Mouse (Mus musculus) heart, embryonic 12.5 days (tissue): ENCODE measurements around the gene Sycn. TPM values are rescaled to one million over a fixed set of nuclear protein-coding genes. Genes with fewer than 3 reads are reported as not detected.
A peak's percentile ranks its signal among the peaks of the same experiment; 100 is the strongest.
"Not testable (repeated sequence)": the region's sequence is repeated elsewhere in the genome, so short reads cannot be mapped to it uniquely, and the experiment has no call there.

Source experiments
- ATAC-seq: fragments of 200-750 bp; cut with Nextera tagmentation; 2 replicates; pipeline ENCODE4 v1.8.0; 2017; ENCODE audit warnings: moderate TSS enrichment, moderate library complexity; ENCODE audit not compliant: insufficient number of reproducible peaks, low FRiP score
- H3K27ac ChIP-seq: fragments of 300-500 bp; sonication (generic); 2 replicates; pipeline ENCODE4 v1.5.1; 2016; ENCODE audit warnings: mild to moderate bottlenecking, moderate library complexity; ENCODE audit not compliant: poor library complexity, severe bottlenecking
- H3K27me3 ChIP-seq: fragments of 300-500 bp; sonication (generic); replicated peaks from 2 replicates; pipeline ENCODE4 v1.6.1; 2016; ENCODE audit warnings: mild to moderate bottlenecking, moderate library complexity
- H3K36me3 ChIP-seq: fragments of 300-500 bp; sonication (generic); 2 replicates; pipeline ENCODE4 v1.6.1; 2016; ENCODE audit warnings: mild to moderate bottlenecking, moderate library complexity
- H3K4me1 ChIP-seq: fragments of 300-500 bp; sonication (generic); replicated peaks from 2 replicates; pipeline ENCODE4 v1.6.1; 2016; ENCODE audit warnings: mild to moderate bottlenecking
- H3K4me2 ChIP-seq: fragments of 300-500 bp; sonication (generic); 2 replicates; pipeline ENCODE4 v1.6.1; 2016; ENCODE audit warnings: mild to moderate bottlenecking, moderate library complexity
- H3K4me3 ChIP-seq: fragments of 300-500 bp; sonication (generic); 2 replicates; pipeline ENCODE4 v1.5.1; 2016; ENCODE audit warnings: mild to moderate bottlenecking
- H3K9ac ChIP-seq: fragments of 300-500 bp; sonication (generic); 2 replicates; pipeline ENCODE4 v1.6.1; 2016; ENCODE audit warnings: mild to moderate bottlenecking, moderate library complexity
- H3K9me3 ChIP-seq: fragments of 300-500 bp; sonication (generic); replicated peaks from 2 replicates; pipeline ENCODE4 v1.6.1; 2016; ENCODE audit warnings: mild to moderate bottlenecking, moderate library complexity
- WGBS: fragments of 180-500 bp; shearing (Covaris S2); methylation state at CpG from one replicate; pipeline ENCODE4 v1.1.7; 2016; 5-methylcytosine and 5-hydroxymethylcytosine counted together
- polyA plus RNA-seq: library from polyadenylated mRNA; unstranded; fragments of >200 nt; fragmentation: Nextera tagmentation; extraction: Ambion mirVana; gene quantifications from 2 replicates; pipeline ENCODE4 v1.2.1, GENCODE M21; 2016

The Sycn gene
- not detected in 2 replicates for polyA plus RNA-seq

GRCm38 (mm10) chr7:28540526-28540925 lies at the start of gene Sycn:
TSS of gene Sycn (plus strand) at chr7:28540885.
- no peak for ATAC-seq
- 56% methylated on average over 4 of the region's 4 CpGs for WGBS
- Histone ChIP-seq H3K9me3 (no peaks in the 10 kb centered on the region), H3K4me3 (no peak within 1 kb of the TSS), H3K27ac (no peak within 1 kb of the TSS), H3K9ac (no peak within 1 kb of the TSS), H3K36me3 (no peaks in the 10 kb centered on the region), H3K4me2 (no peak within 1 kb of the TSS), H3K27me3 (peaks cover 32% of the 10 kb centered on the region), H3K4me1 (peaks cover 12% of the 10 kb centered on the region)

- H3K4me2 ChIP-seq: peak overlapping the region; percentile 39
- no peak for ATAC-seq
- H3K4me3 ChIP-seq: no peak overlapping the region
- H3K4me1 ChIP-seq: peaks cover 11% of the 10 kb centered on the region; the same call in 1 of the 2 replicates
- H3K27ac ChIP-seq: no peak overlapping the region
- H3K9ac ChIP-seq: no peak overlapping the region
- no peaks in the 10 kb centered on the region for H3K36me3 ChIP-seq
- H3K9me3 ChIP-seq: no peaks in the 10 kb centered on the region
- H3K27me3 ChIP-seq: peaks cover 13% of the 10 kb centered on the region
- 34% methylated on average over 14 of the region's 14 CpGs for WGBS
These were observed 49.8 kb upstream of the Sycn start for GRCm38 (mm10) chr7:28490903-28491302.

GRCm38 (mm10) chr7:28492310-28492709 lies 48.4 kb upstream of the Sycn start:
- peaks cover 13% of the 10 kb centered on the region for H3K27me3 ChIP-seq
- 77% methylated on average over 8 of the region's 8 CpGs for WGBS
- no peak overlapping the region for H3K27ac ChIP-seq
- no peak overlapping the region for H3K9ac ChIP-seq
- ATAC-seq: no peak
- no peak overlapping the region for H3K4me2 ChIP-seq
- no peaks in the 10 kb centered on the region for H3K36me3 ChIP-seq
- H3K4me1 ChIP-seq: peaks cover 11% of the 10 kb centered on the region; the same call in 1 of the 2 replicates
- no peaks in the 10 kb centered on the region; the same call in 1 of the 2 replicates for H3K9me3 ChIP-seq
- no peak overlapping the region for H3K4me3 ChIP-seq

- H3K4me3 ChIP-seq: no peak overlapping the region
- H3K4me2 ChIP-seq: no peak overlapping the region
- no peaks in the 10 kb centered on the region; the same call in 1 of the 2 replicates for H3K27me3 ChIP-seq
- 73% methylated on average over 11 of the region's 11 CpGs for WGBS
- no peak for ATAC-seq
- H3K9me3 ChIP-seq: peaks cover 3% of the 10 kb centered on the region; the same call in 1 of the 2 replicates
- H3K9ac ChIP-seq: no peak overlapping the region
- H3K36me3 ChIP-seq: no peaks in the 10 kb centered on the region
- H3K4me1 ChIP-seq: 0 out of 2 replicates have a peak, but pooled peaks cover 5% of the 10 kb centered on the region
- H3K27ac ChIP-seq: no peak overlapping the region
These were observed 45.3 kb upstream of the Sycn start for GRCm38 (mm10) chr7:28495426-28495825.

GRCm38 (mm10) chr7:28505585-28505984 lies 35.1 kb upstream of the Sycn start:
- peaks cover 9% of the 10 kb centered on the region; the same call in 1 of the 2 replicates for H3K27me3 ChIP-seq
- H3K36me3 ChIP-seq: no peaks in the 10 kb centered on the region
- no peak overlapping the region for H3K4me2 ChIP-seq
- no peaks in the 10 kb centered on the region for H3K4me1 ChIP-seq
- H3K27ac ChIP-seq: no peak overlapping the region
- no peak overlapping the region for H3K4me3 ChIP-seq
- WGBS: 6% methylated on average over 5 of the region's 5 CpGs
- H3K9me3 ChIP-seq: peaks cover 3% of the 10 kb centered on the region; the same call in 1 of the 2 replicates
- ATAC-seq: no peak
- no peak overlapping the region for H3K9ac ChIP-seq

GRCm38 (mm10) chr7:28509121-28509520 lies 31.6 kb upstream of the Sycn start:
- 56% methylated on average over 2 of the region's 2 CpGs for WGBS
- H3K36me3 ChIP-seq, H3K9ac ChIP-seq, H3K4me3 ChIP-seq, H3K27me3 ChIP-seq, H3K9me3 ChIP-seq, H3K4me2 ChIP-seq, H3K27ac ChIP-seq, H3K4me1 ChIP-seq: not testable (repeated sequence)
- ATAC-seq: peak; percentile 36; the same call in 1 of the 2 replicates

- H3K9ac ChIP-seq, H3K4me2 ChIP-seq, H3K27ac ChIP-seq, H3K4me3 ChIP-seq, H3K27me3 ChIP-seq, H3K36me3 ChIP-seq, H3K9me3 ChIP-seq, ATAC-seq, H3K4me1 ChIP-seq: not testable (repeated sequence)
- 54% methylated on average over 8 of the region's 8 CpGs for WGBS
These were observed 30.2 kb upstream of the Sycn start, which contains the start of gene Ifnl2 for GRCm38 (mm10) chr7:28510405-28510974. TSS of gene Ifnl2 (minus strand) at chr7:28510455.

- H3K9me3 ChIP-seq: no peaks in the 10 kb centered on the region
- no peak overlapping the region for H3K4me3 ChIP-seq
- no peak overlapping the region for H3K27ac ChIP-seq
- H3K4me1 ChIP-seq: no peaks in the 10 kb centered on the region
- H3K4me2 ChIP-seq: no peak overlapping the region
- no peaks in the 10 kb centered on the region for H3K36me3 ChIP-seq
- 0 out of 2 replicates have a peak, but pooled peaks cover 4% of the 10 kb centered on the region for H3K27me3 ChIP-seq
- 65% methylated on average over 8 of the region's 8 CpGs for WGBS
- no peak overlapping the region for H3K9ac ChIP-seq
- ATAC-seq: no peak
These were observed 29.2 kb upstream of the Sycn start for GRCm38 (mm10) chr7:28511441-28511840.

- H3K4me2 ChIP-seq, ATAC-seq, H3K27ac ChIP-seq, H3K9ac ChIP-seq, H3K27me3 ChIP-seq, H3K36me3 ChIP-seq, H3K4me3 ChIP-seq, H3K9me3 ChIP-seq, H3K4me1 ChIP-seq: not testable (repeated sequence)
- WGBS: 61% methylated on average over 5 of the region's 6 CpGs
These were observed 18.1 kb upstream of the Sycn start, which contains the start of gene Ifnl3 for GRCm38 (mm10) chr7:28522536-28522935. TSS of gene Ifnl3 (plus strand) at chr7:28522836.

GRCm38 (mm10) chr7:28527922-28528719 lies 12.6 kb upstream of the Sycn start:
- ATAC-seq: peak; percentile 57; the same call in 1 of the 2 replicates
- Histone ChIP-seq H3K9ac (no peak overlapping the region), H3K27me3 (no peaks in the 10 kb centered on the region), H3K4me1 (no peaks in the 10 kb centered on the region), H3K4me3 (no peak overlapping the region), H3K4me2 (no peak overlapping the region), H3K36me3 (no peaks in the 10 kb centered on the region), H3K27ac (no peak overlapping the region), H3K9me3 (no peaks in the 10 kb centered on the region)
- WGBS: 7% methylated on average over 19 of the region's 19 CpGs

GRCm38 (mm10) chr7:28532005-28532404 lies 8.7 kb upstream of the Sycn start:
- Histone ChIP-seq H3K9me3 (no peaks in the 10 kb centered on the region), H3K4me3 (no peak overlapping the region), H3K36me3 (no peaks in the 10 kb centered on the region), H3K27ac (no peak overlapping the region), H3K4me1 (0 out of 2 replicates have a peak, but pooled peaks cover 3% of the 10 kb centered on the region), H3K27me3 (0 out of 2 replicates have a peak, but pooled peaks cover 4% of the 10 kb centered on the region), H3K4me2 (no peak overlapping the region), H3K9ac (no peak overlapping the region)
- WGBS: 74% methylated on average over 8 of the region's 8 CpGs
- ATAC-seq: no peak
